Mouse (Mus musculus) left cerebral cortex, adult 8-10 months (tissue): Measurements from ENCODE around the gene Snai1. TPM values are rescaled to one million over a fixed set of nuclear protein-coding genes. Genes with fewer than 3 reads are reported as not detected.

Experiments
- DNase-seq, 2 experiments: peaks; one replicate each; pipeline ENCODE4 v3.0.0; 2022; ENCODE audit warnings: low spot score in 2 of 2
- total RNA-seq, 4 experiments: library from RNA; stranded (reverse); gene quantifications; 2 replicates each; pipeline ENCODE4 v1.2.4; 2022

Gene Snai1
- total RNA-seq, 4 experiments from 2014 or later: 0.48 to 0.93 (median 0.70) TPM

GRCm38 (mm10) chr2:167519606-167520252, 18.3 kb upstream of the Snai1 start:
- no peak for DNase-seq

- no peak for DNase-seq
Measured at GRCm38 (mm10) chr2:167528278-167528677, 9.7 kb upstream of the Snai1 start.

GRCm38 (mm10) chr2:167529935-167530513, 8.0 kb upstream of the Snai1 start:
- no peak for DNase-seq

DNA sequence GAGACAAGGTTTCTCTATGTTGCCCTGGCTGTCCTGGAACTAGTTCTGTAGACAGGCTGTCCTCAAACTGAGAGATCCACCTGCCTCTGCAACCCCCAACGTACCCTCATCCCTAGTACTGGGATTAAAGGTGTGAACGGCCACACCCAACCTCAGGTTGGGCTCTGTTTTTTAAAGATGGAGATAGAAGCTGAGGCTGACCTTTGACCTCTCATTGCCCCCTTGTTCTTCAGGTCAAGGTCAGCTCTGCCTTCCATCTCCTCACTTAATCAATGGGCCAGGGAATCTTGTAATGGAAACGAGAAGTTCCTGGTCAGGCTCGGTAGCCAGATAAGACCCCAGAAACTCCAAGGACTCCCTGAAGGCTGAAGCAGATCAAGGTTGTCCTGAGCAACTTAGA, 7.5 kb upstream of the Snai1 start:
- no peak for DNase-seq

GRCm38 (mm10) chr2:167532131-167532530, 5.9 kb upstream of the Snai1 start:
- DNase-seq: no peak

DNA sequence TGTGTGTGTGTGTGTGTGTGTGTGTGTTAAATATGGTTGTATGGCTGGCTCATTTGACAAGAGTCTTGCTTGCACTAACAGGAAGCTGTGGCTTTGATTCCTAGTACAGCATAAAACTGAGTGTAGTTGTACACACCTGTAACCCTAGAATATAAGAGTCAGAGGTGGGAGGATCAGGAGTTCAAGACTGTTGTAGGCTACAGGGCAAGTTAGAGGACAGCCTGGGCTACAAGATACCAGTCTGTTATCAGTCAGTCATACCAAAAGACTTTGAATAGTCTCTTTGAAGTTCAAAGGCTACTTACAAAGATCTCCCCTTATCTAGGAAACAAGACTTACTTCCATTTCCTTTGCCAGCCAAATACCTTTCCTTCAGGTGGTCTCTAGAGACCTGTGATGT, 4.1 kb upstream of the Snai1 start:
- no peak for DNase-seq

GRCm38 (mm10) chr2:167536320-167536945, 1.6 kb upstream of the Snai1 start:
- no peak for DNase-seq

DNA sequence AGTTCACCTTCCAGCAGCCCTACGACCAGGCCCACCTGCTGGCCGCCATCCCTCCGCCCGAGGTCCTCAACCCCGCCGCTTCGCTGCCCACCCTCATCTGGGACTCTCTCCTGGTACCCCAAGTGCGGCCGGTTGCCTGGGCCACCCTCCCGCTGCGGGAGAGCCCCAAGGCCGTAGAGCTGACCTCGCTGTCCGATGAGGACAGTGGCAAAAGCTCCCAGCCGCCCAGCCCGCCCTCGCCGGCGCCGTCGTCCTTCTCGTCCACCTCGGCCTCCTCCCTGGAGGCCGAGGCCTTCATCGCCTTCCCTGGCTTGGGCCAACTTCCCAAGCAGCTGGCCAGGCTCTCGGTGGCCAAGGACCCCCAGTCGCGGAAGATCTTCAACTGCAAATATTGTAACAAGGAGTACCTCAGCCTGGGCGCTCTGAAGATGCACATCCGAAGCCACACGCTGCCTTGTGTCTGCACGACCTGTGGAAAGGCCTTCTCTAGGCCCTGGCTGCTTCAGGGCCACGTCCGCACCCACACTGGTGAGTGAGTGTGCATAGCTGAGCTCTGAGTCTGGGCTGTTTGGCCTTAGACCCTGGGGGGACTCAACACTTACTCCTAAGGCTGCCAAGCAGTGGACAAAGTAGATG, 794 bp downstream of the Snai1 start:
- DNase-seq: no peak

GRCm38 (mm10) chr2:167539536-167540476, 1.8 kb downstream of the Snai1 start:
- DNase-seq: no peak

- DNase-seq: no peak
Measured at GRCm38 (mm10) chr2:167540477-167541110, 2.6 kb downstream of the Snai1 start.

GRCm38 (mm10) chr2:167541324-167541723, 3.3 kb downstream of the Snai1 start:
- DNase-seq: no peak

DNA sequence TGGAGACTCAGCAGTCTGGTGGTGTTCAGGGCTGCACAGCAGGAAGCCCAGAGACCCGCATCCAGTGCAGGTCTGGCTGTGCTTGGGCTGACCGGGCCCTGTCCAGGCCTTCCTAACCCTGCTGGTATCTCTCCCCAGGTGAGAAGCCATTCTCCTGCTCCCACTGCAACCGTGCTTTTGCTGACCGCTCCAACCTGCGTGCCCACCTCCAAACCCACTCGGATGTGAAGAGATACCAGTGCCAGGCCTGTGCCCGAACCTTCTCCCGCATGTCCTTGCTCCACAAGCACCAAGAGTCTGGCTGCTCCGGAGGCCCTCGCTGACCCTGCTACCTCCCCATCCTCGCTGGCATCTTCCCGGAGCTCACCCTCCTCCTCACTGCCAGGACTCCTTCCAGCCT, 3.8 kb downstream of the Snai1 start:
- no peak for DNase-seq

GRCm38 (mm10) chr2:167542361-167542760, 4.4 kb downstream of the Snai1 start:
- DNase-seq: no peak

- DNase-seq: no peak
Measured at GRCm38 (mm10) chr2:167543121-167544003, 5.4 kb downstream of the Snai1 start.

GRCm38 (mm10) chr2:167544004-167544356, 6.0 kb downstream of the Snai1 start:
- no peak for DNase-seq

GRCm38 (mm10) chr2:167544456-167544855, 6.5 kb downstream of the Snai1 start:
- DNase-seq: no peak

DNA sequence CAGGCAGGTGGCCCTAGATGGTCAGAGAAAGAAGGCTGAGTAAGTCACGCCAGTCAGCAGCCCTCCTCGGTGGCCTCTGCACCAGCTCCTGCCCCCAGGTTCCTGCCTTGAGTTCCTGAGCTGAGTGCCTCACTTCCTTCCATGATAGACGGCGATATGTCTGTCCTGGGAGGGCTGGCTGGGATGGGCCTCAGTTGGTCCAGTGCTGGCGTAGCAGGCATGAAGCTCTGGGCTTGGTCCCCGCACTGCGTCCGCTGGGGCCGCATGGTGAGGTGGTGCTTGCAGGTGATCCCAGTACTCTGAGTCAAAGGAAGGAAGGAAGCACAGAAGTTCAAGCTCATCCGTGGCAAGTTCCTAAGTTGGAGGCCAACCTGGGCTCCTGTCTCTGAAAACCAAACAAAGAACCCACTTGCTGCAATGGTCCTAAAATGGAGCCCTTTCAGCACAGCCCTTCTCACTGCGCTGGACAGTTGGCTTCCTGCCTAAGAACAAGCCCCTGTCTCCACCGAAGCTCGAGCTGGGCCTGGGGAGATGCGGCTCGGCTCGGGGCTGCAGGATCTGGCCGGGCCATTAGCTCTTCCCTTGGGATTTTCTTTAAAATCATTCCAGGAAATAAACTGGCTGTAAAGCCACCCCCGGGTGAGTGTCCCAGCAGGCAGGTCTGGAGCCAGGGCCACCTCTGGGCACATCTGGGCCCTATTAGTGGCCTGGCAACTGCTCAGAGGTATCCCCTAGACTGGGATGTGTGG, 8.6 kb downstream of the Snai1 start:
- DNase-seq: no peak

DNA sequence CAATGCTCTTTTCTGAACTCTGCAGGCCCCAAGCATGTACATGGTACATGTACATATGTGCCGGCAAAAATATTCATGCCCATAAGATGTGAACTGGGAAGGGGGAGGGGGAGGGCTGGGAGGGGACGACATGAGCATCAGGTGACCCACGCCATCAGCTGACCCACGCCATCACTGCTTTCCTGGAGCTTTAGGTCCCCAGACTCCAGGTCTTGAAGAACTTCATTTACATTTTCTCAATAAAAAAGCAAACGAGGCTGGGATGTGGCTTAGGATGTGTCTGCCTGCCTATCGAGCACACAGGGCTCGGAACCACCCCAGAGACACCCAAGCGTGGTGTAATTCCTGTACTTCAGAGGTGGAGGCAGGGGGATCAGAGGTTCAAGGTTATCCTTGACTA, 9.4 kb downstream of the Snai1 start:
- no peak for DNase-seq

DNA sequence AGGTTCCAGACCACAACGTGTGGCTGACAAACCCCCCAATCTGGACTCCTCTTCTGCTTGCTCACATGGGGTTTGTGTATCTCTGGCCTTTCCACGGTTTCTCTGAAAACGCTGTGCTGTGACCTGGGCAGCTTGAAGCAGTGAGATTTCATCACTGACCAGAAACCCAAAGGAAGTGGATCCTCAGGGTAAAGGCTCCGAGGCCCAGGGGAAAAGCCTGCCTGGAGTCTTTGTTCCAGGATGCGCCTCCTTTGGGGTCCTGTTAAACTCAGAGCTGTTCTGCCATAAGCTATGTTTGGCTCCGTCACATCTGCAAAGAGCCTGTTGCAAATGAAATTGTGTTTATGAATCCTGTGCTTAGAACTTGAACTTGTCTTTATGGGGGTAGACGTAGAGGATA, 11.0 kb downstream of the Snai1 start:
- no peak for DNase-seq
